Mouse (Mus musculus): ENCODE measurements around the gene Defa35.
"Not testable (repeated sequence)": the region's sequence is repeated elsewhere in the genome, so short reads cannot be mapped to it uniquely, and the experiment has no call there.

DNA sequence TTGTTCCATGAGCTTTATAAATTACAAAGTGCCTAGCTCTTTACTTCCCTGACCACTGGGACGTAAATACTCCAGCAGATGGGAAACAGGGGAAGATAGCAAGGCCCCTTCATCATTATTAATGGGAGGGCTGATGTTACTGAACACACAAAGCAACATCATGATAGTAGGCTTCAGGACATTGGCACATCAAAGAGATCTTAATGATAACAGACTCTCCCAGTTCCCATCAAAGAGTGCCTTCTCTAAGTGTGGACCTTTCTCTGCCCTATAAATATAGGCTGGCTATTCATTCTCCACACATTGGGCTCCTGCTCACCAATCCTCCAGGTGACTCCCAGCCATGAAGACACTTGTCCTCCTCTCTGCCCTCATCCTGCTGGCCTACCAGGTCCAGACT, 39.6 kb upstream of the Defa35 start, which contains the start of gene Defa21:
- TF ChIP-seq POLR2A (IDR thresholded peaks at IDR 0.05; ENCODE audit: borderline replicate concordance, extremely low read depth, low read depth, low read length); CTCF (IDR thresholded peaks at IDR 0.05; ENCODE audit: insufficient read depth, low read length): not testable (repeated sequence)
